Mouse (Mus musculus): ENCODE measurements at regions not wholly inside any gene's neighbourhood (a gene's known extent, or its start where the extent isn't known, plus 50 kb on each side); places are given as distances from the start of the nearest gene placed in this dataset.
A peak's percentile ranks its signal among the peaks of the same experiment; 100 is the strongest.

- no peak overlapping the region for H3K27ac ChIP-seq
Measured at GRCm38 (mm10) chr3:130981566-130981965, 128.7 kb upstream of the Lef1 start.

GRCm38 (mm10) chr3:130978986-130979642 is 131.2 kb upstream of the Lef1 start:
- no peak overlapping the region for H3K4me2 ChIP-seq (ENCODE audit: low read depth, low read length)
- H3K9me3 ChIP-seq (ENCODE audit: low read length), result no peaks in the 10 kb centered on the region
- no peaks in the 10 kb centered on the region for H3K36me3 ChIP-seq (ENCODE audit: insufficient read depth, low read length)
- DNase-seq (ENCODE audit: low spot score) (no peak), ATAC-seq (no peak)
- H3K27me3 ChIP-seq (ENCODE audit: insufficient read depth, low read length), result no peaks in the 10 kb centered on the region
- 80% methylated on average over 14 of the region's 14 CpGs for WGBS
- H3K9ac ChIP-seq (replicated peaks; ENCODE audit: low read length), result no peak overlapping the region
- no peaks in the 10 kb centered on the region for H3K4me1 ChIP-seq (ENCODE audit: insufficient read depth, low read length)
- no peak overlapping the region for H3K27ac ChIP-seq
- H3K4me3 ChIP-seq (ENCODE audit: low read length), result no peak overlapping the region
- no peak for TF ChIP-seq CTCF (IDR thresholded peaks at IDR 0.05; ENCODE audit: low read depth)

More at GRCm38 (mm10) chr3:130981566-130981965, 128.7 kb upstream of the Lef1 start:
- TF ChIP-seq CTCF (IDR thresholded peaks at IDR 0.05; ENCODE audit: low read depth), result no peak
- H3K9ac ChIP-seq (replicated peaks; ENCODE audit: low read length), result no peak overlapping the region
- H3K9me3 ChIP-seq (ENCODE audit: low read length), result no peaks in the 10 kb centered on the region
- no peaks in the 10 kb centered on the region for H3K36me3 ChIP-seq (ENCODE audit: insufficient read depth, low read length)
- H3K4me3 ChIP-seq (ENCODE audit: low read length), result no peak overlapping the region
- no peak overlapping the region for H3K4me2 ChIP-seq (ENCODE audit: low read depth, low read length)
- ATAC-seq (no peak), DNase-seq (ENCODE audit: low spot score) (no peak)
- H3K27me3 ChIP-seq (ENCODE audit: insufficient read depth, low read length), result no peaks in the 10 kb centered on the region
- no peaks in the 10 kb centered on the region for H3K4me1 ChIP-seq (ENCODE audit: insufficient read depth, low read length)

DNA sequence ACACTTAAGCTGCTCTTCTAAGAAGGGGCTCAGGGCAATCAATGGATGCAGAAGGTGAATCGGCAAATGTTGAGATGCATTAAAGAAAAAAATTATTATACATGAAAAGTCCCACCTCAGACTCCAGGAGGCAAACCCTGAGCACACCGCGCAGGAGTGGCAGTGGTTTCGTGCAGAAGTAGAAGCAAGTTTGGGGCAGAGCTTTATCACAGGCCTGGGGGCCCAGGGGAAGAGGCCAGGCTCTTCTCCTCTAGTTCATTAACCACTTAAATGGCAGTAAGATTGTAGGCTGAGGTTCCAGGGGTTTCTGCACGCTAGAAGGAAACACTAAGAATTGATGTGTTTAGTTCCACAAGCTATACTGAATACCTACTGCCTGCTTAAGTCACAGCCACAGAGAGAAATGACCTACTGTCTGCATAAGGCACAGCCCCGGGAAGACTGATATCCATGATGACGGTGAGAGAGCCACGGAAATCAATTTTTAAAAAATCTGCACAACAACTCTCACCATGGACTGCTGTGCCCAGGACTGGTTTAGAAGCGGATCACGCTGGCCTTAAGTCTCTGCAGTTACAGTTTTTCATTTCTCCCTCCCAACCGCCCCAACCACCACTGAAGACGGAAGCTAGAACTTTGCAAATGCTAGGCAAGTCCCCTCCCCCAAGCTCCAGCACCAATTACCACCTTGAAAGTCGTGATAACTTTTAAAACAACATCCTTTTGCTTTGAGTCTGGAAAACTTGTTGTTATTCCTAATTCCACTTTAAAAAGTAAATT is 132.2 kb upstream of the Lef1 start:
- H3K4me2 ChIP-seq (ENCODE audit: low read depth, low read length), result no peak overlapping the region
- DNase-seq (ENCODE audit: low spot score) (no peak), ATAC-seq (no peak)
- TF ChIP-seq CTCF (IDR thresholded peaks at IDR 0.05; ENCODE audit: low read depth), result no peak
- H3K27ac ChIP-seq, result no peak overlapping the region
- H3K36me3 ChIP-seq (ENCODE audit: insufficient read depth, low read length), result no peaks in the 10 kb centered on the region
- no peak overlapping the region for H3K9ac ChIP-seq (replicated peaks; ENCODE audit: low read length)
- no peaks in the 10 kb centered on the region for H3K9me3 ChIP-seq (ENCODE audit: low read length)
- no peaks in the 10 kb centered on the region for H3K4me1 ChIP-seq (ENCODE audit: insufficient read depth, low read length)
- no peak overlapping the region for H3K4me3 ChIP-seq (ENCODE audit: low read length)
- WGBS, result 67% methylated on average over 13 of the region's 13 CpGs
- no peaks in the 10 kb centered on the region for H3K27me3 ChIP-seq (ENCODE audit: insufficient read depth, low read length)

- WGBS, result 90% methylated on average over 5 of the region's 5 CpGs
- no peak overlapping the region for H3K4me3 ChIP-seq (ENCODE audit: low read length)
- H3K36me3 ChIP-seq (ENCODE audit: insufficient read depth, low read length), result no peaks in the 10 kb centered on the region
- H3K27me3 ChIP-seq (ENCODE audit: insufficient read depth, low read length), result no peaks in the 10 kb centered on the region
- ATAC-seq (no peak), DNase-seq (ENCODE audit: low spot score) (no peak)
- H3K4me1 ChIP-seq (ENCODE audit: insufficient read depth, low read length), result no peaks in the 10 kb centered on the region
- no peak overlapping the region for H3K4me2 ChIP-seq (ENCODE audit: low read depth, low read length)
- no peak overlapping the region for H3K27ac ChIP-seq
- H3K9me3 ChIP-seq (ENCODE audit: low read length), result no peaks in the 10 kb centered on the region
- TF ChIP-seq CTCF (IDR thresholded peaks at IDR 0.05; ENCODE audit: low read depth), result no peak
- no peak overlapping the region for H3K9ac ChIP-seq (replicated peaks; ENCODE audit: low read length)
Measured at GRCm38 (mm10) chr3:130976206-130976605, 134.1 kb upstream of the Lef1 start.

DNA sequence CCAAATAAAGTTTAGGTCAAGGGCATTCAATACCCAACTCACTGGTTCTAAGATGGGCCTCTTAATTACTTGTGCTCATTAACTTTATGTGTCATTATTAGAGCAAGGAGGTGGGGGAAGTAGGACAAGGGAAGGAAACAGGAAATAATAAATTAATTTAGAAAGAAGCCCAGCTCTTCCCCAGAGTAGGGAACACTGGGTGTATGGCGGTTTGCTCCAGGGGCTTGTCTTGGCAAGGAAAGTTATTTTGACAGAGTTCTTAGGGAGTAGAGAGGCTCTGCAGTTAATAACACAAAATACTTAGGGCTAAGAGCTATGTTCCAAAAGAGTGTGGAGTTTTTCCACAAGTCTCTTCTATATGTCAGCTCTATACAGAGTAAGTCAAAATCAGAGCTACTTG is 135.0 kb upstream of the Lef1 start:
- no peak for TF ChIP-seq CTCF (IDR thresholded peaks at IDR 0.05; ENCODE audit: low read depth)
- Histone ChIP-seq H3K4me2 (ENCODE audit: low read depth, low read length) (no peak overlapping the region), H3K9me3 (ENCODE audit: low read length) (no peaks in the 10 kb centered on the region), H3K27ac (no peak overlapping the region), H3K36me3 (ENCODE audit: insufficient read depth, low read length) (no peaks in the 10 kb centered on the region), H3K27me3 (ENCODE audit: insufficient read depth, low read length) (no peaks in the 10 kb centered on the region), H3K4me3 (ENCODE audit: low read length) (no peak overlapping the region), H3K4me1 (ENCODE audit: insufficient read depth, low read length) (no peaks in the 10 kb centered on the region), H3K9ac (replicated peaks; ENCODE audit: low read length) (no peak overlapping the region)
- ATAC-seq (no peak), DNase-seq (ENCODE audit: low spot score) (no peak)
- 63% methylated on average over 1 of the region's 1 CpGs for WGBS

DNA sequence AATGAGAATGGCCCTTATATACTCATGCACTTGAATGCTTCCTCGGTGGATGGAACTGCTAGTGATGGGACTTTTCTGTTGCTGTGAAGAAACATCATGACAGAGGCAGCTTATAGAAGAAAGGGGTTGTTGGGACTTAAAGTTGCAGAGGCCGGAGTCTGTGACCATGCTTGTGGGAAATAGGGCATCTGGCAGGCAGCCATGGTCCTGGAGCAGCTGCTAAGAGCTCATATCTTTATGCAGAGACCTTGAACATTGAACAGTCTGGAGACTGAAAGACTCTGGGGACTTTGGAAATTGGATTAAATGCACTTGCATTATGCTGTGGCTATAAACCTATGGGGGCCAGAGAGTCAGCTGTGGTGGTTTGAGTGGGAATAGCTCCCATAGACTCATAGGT is 138.1 kb upstream of the Lef1 start:
- H3K9ac ChIP-seq (replicated peaks; ENCODE audit: low read length), result no peak overlapping the region
- no peak overlapping the region for H3K4me3 ChIP-seq (ENCODE audit: low read length)
- DNase-seq (ENCODE audit: low spot score) (peak; percentile 22), ATAC-seq (no peak)
- H3K4me1 ChIP-seq (ENCODE audit: insufficient read depth, low read length), result no peaks in the 10 kb centered on the region
- WGBS, result 48% methylated on average over 2 of the region's 2 CpGs
- TF ChIP-seq CTCF (IDR thresholded peaks at IDR 0.05; ENCODE audit: low read depth), result no peak
- no peak overlapping the region for H3K27ac ChIP-seq
- H3K27me3 ChIP-seq (ENCODE audit: insufficient read depth, low read length), result no peaks in the 10 kb centered on the region
- no peaks in the 10 kb centered on the region for H3K36me3 ChIP-seq (ENCODE audit: insufficient read depth, low read length)
- no peaks in the 10 kb centered on the region for H3K9me3 ChIP-seq (ENCODE audit: low read length)
- no peak overlapping the region for H3K4me2 ChIP-seq (ENCODE audit: low read depth, low read length)

- TF ChIP-seq CTCF (IDR thresholded peaks at IDR 0.05; ENCODE audit: low read depth), result no peak
- DNase-seq (ENCODE audit: low spot score) (no peak), ATAC-seq (no peak)
- WGBS, result 88% methylated on average over 3 of the region's 3 CpGs
- Histone ChIP-seq H3K4me2 (ENCODE audit: low read depth, low read length) (no peak overlapping the region), H3K4me1 (ENCODE audit: insufficient read depth, low read length) (peaks cover 4% of the 10 kb centered on the region), H3K27me3 (ENCODE audit: insufficient read depth, low read length) (no peaks in the 10 kb centered on the region), H3K36me3 (ENCODE audit: insufficient read depth, low read length) (no peaks in the 10 kb centered on the region), H3K9me3 (ENCODE audit: low read length) (no peaks in the 10 kb centered on the region), H3K9ac (replicated peaks; ENCODE audit: low read length) (no peak overlapping the region), H3K4me3 (ENCODE audit: low read length) (no peak overlapping the region), H3K27ac (no peak overlapping the region)
Measured at GRCm38 (mm10) chr3:130965275-130965674, 145.0 kb upstream of the Lef1 start.

Measured in hindbrain, postnatal 0 days (tissue).